8 mouse cellular contexts compared by ENCODE assay signal in genomic region chr19:36408352-36409100, GRCm38 (mm10).
DNase-seq lines count a peak whose midpoint lies in the region; ATAC-seq and TF ChIP-seq lines count a peak whose summit lies in the region.

No protein-coding gene starts in this region.

- no peaks in the 10 kb centered on the region for H3K4me1 ChIP-seq in lung, postnatal 0 days (ENCODE audit: insufficient read depth, low read depth, low read length)
- H3K4me1 ChIP-seq in liver, adult 2 months (ENCODE audit: control insufficient read depth, insufficient read depth, low read length), result peaks cover 5% of the 10 kb centered on the region
- peaks cover 4% of the 10 kb centered on the region; the same call in 1 of the 2 replicates for H3K4me1 ChIP-seq in neural tube, embryonic 12.5 days

- no peaks in the 10 kb centered on the region for H3K9me3 ChIP-seq in lung, postnatal 0 days (ENCODE audit: low read length)
- no peaks in the 10 kb centered on the region for H3K9me3 ChIP-seq in neural tube, embryonic 12.5 days

- intact Hi-C loops in heart, postnatal 25 days (cut with DNase I), result loop anchor here (10.0 kb wide), 1 partner anchor 146 kb away; the partner anchor contains the start of gene Hectd2

- no peak overlapping the region for H3K9ac ChIP-seq in lung, postnatal 0 days (replicated peaks; ENCODE audit: low read depth)
- no peak overlapping the region for H3K9ac ChIP-seq in liver, adult 2 months (ENCODE audit: low read depth, low read length)
- no peak overlapping the region for H3K9ac ChIP-seq in neural tube, embryonic 12.5 days

- H3K79me2 ChIP-seq in liver, adult 2 months (ENCODE audit: control insufficient read depth, insufficient read depth, low read length), result peaks cover 8% of the 10 kb centered on the region; the same call in 1 of the 2 replicates

- peak overlapping the region; percentile 75; the same call in 1 of the 2 replicates for H3K4me3 ChIP-seq in lung, postnatal 0 days (ENCODE audit: low read depth, low read length)
- H3K4me3 ChIP-seq in liver, adult 2 months (ENCODE audit: insufficient read depth, low read depth, low read length), result no peak overlapping the region
- no peak overlapping the region for H3K4me3 ChIP-seq in neural tube, embryonic 12.5 days

- DNase-seq in heart, adult 11 months, result peak; percentile 56
- DNase-seq in heart, postnatal 25 days (ENCODE audit: low spot score), result no peak
- DNase-seq in lung, postnatal 0 days (ENCODE audit: low spot score), result no peak
- DNase-seq in lung, postnatal 36 days, result no peak
- DNase-seq in liver, adult 2 months (ENCODE audit: extremely low read depth, low read depth, low spot score), result peak; percentile 33
- DNase-seq in frontal cortex, postnatal 25 days (ENCODE audit: low spot score in 2 of 2), result no peak
- DNase-seq in spleen, adult 12 weeks (ENCODE audit: low spot score), result no peak

- no peak for ATAC-seq in lung, postnatal 0 days
- ATAC-seq in neural tube, embryonic 12.5 days (ENCODE audit: low FRiP score, low read depth), result no peak

- TF ChIP-seq EP300 in lung, postnatal 0 days (IDR thresholded peaks at IDR 0.05), result no peak

- TF ChIP-seq POLR2A in liver, adult 2 months (IDR thresholded peaks at IDR 0.05; ENCODE audit: extremely low read depth, insufficient read depth, low read length), result no peak

- no peaks in the 10 kb centered on the region for H3K27me3 ChIP-seq in lung, postnatal 0 days (replicated peaks; ENCODE audit: insufficient read depth, low read length)
- no peaks in the 10 kb centered on the region for H3K27me3 ChIP-seq in liver, adult 2 months (ENCODE audit: control insufficient read depth, insufficient read depth, low read length)
- peaks cover 5% of the 10 kb centered on the region for H3K27me3 ChIP-seq in neural tube, embryonic 12.5 days (replicated peaks)

- peak overlapping the region; percentile 87; the same call in 1 of the 2 replicates for H3K27ac ChIP-seq in lung, postnatal 0 days (ENCODE audit: low read length)
- H3K27ac ChIP-seq in liver, adult 2 months (replicated peaks; ENCODE audit: insufficient read depth, low read depth, low read length), result no peak overlapping the region
- no peak overlapping the region for H3K27ac ChIP-seq in neural tube, embryonic 12.5 days

- no peak for TF ChIP-seq CTCF in lung, postnatal 0 days (IDR thresholded peaks at IDR 0.05)
- no peak for TF ChIP-seq CTCF in liver, adult 2 months (IDR thresholded peaks at IDR 0.05; ENCODE audit: low read depth, low read length)

- H3K36me3 ChIP-seq in lung, postnatal 0 days (ENCODE audit: insufficient read depth, low read length), result no peaks in the 10 kb centered on the region
- peaks cover 2% of the 10 kb centered on the region; the same call in 1 of the 2 replicates for H3K36me3 ChIP-seq in liver, adult 2 months (ENCODE audit: control insufficient read depth, insufficient read depth, low read length)
- no peaks in the 10 kb centered on the region for H3K36me3 ChIP-seq in neural tube, embryonic 12.5 days

- 46% methylated on average over 10 of the region's 10 CpGs for WGBS in lung, postnatal 0 days
- 62% methylated on average over 10 of the region's 10 CpGs for WGBS in liver, adult 2 months
- 69% methylated on average over 10 of the region's 10 CpGs for WGBS in neural tube, embryonic 12.5 days

- H3K4me2 ChIP-seq in lung, postnatal 0 days (replicated peaks; ENCODE audit: low read depth, low read length), result peak overlapping the region; percentile 78
- H3K4me2 ChIP-seq in neural tube, embryonic 12.5 days (replicated peaks), result peak overlapping the region; percentile 86; the same call in 1 of the 2 replicates

Comparison
In these comparisons a context has a peak if more than half of its experiments do, and no peak if none do; other contexts are left out.
1. DNase-seq: peak in heart, adult 11 months (single experiment) and liver, adult 2 months (single experiment); none in heart, postnatal 25 days (single experiment), lung, postnatal 0 days (single experiment), lung, postnatal 36 days (single experiment), frontal cortex, postnatal 25 days (0 of 2) and spleen, adult 12 weeks (single experiment).